ENCODE assay signal across 8 mouse cellular contexts in genomic region chr12:85287809-85288485, GRCm38 (mm10). TPM values are rescaled to one million over a fixed set of nuclear protein-coding genes. Genes with fewer than 3 reads are reported as not detected.
DNase-seq lines count a peak whose midpoint lies in the region; ATAC-seq and TF ChIP-seq lines count a peak whose summit lies in the region.

Acyp1 (minus strand) TSS chr12:85288438.

- H3K36me3 ChIP-seq in CH12.LX (replicated peaks in 1 of 2; ENCODE audit: control insufficient read depth in 1 of 2, insufficient read depth in 1 of 2, low read length in 1 of 2) = no peaks in the 10 kb centered on the region
- H3K36me3 ChIP-seq in forebrain, embryonic 13.5 days (ENCODE audit: poor library complexity, severe bottlenecking) = no peaks in the 10 kb centered on the region
- H3K36me3 ChIP-seq in megakaryocyte, embryonic 14.5 days (replicated peaks; ENCODE audit: low read length) = no peaks in the 10 kb centered on the region

- DNase-seq in CH12.LX (ENCODE audit: extremely low read depth) = no peak
- peak; percentile 34 for DNase-seq in heart, postnatal 25 days (ENCODE audit: low spot score)
- no peak for DNase-seq in left cerebral cortex, postnatal 14 days (ENCODE audit: low spot score in 2 of 2)
- peak; percentile 41 for DNase-seq in urinary bladder, adult 2 months (ENCODE audit: low spot score)
- DNase-seq in thymus, postnatal 10 days (ENCODE audit: low spot score in 2 of 2) = no peak

- intact Hi-C loops in heart, postnatal 25 days (cut with DNase I) = loop anchor here (5.0 kb wide), 1 partner anchor 66 kb away; no protein-coding TSS in a partner anchor
- intact Hi-C loops in left cerebral cortex, postnatal 14 days (cut with DNase I) = loop anchor here (5.0 kb wide), 1 partner anchor 121 kb away; no protein-coding TSS in a partner anchor

- peak within 1 kb of the TSS; percentile 57; the same call in 1 of the 2 replicates for H3K27ac ChIP-seq in CH12.LX (ENCODE audit: insufficient read depth, low read depth)
- no peak within 1 kb of the TSS for H3K27ac ChIP-seq in forebrain, embryonic 13.5 days

- no peak for TF ChIP-seq RAD21 in CH12.LX (IDR thresholded peaks at IDR 0.05; ENCODE audit: low read depth, low read length)

- TF ChIP-seq EP300 in CH12.LX (IDR thresholded peaks at IDR 0.05; ENCODE audit: low read length) = no peak

- H3K9ac ChIP-seq in CH12.LX (ENCODE audit: insufficient read depth, low read depth) = peak within 1 kb of the TSS; percentile 13; the same call in 1 of the 2 replicates
- H3K9ac ChIP-seq in forebrain, embryonic 13.5 days = peak within 1 kb of the TSS; percentile 59

- peak within 1 kb of the TSS; percentile 77 for H3K4me2 ChIP-seq in CH12.LX (ENCODE audit: insufficient read depth, low read depth, poor library complexity, severe bottlenecking)
- peak within 1 kb of the TSS; percentile 72 for H3K4me2 ChIP-seq in forebrain, embryonic 13.5 days

- dilution Hi-C loops in CH12.LX (cut with MboI; ENCODE audit: extremely low pct_ligation_motif_present, extremely low pct_unique_long_range_greater_than_20kb, low sequenced_read_pairs) = no loop called here

- no peak for TF ChIP-seq CTCF in CH12.LX (conservative IDR thresholded peaks at IDR 0.05 in 1 of 2, IDR thresholded peaks at IDR 0.05 in 1 of 2; ENCODE audit: low read depth in 2 of 2, low read length in 2 of 2)

- H3K9me3 ChIP-seq in CH12.LX (replicated peaks; ENCODE audit: low read length) = peaks cover 5% of the 10 kb centered on the region
- H3K9me3 ChIP-seq in forebrain, embryonic 13.5 days (replicated peaks) = no peaks in the 10 kb centered on the region
- H3K9me3 ChIP-seq in megakaryocyte, embryonic 14.5 days = 0 out of 2 replicates have a peak, but pooled peaks cover 3% of the 10 kb centered on the region

- peaks cover 13% of the 10 kb centered on the region for H3K27me3 ChIP-seq in CH12.LX (replicated peaks)
- no peaks in the 10 kb centered on the region for H3K27me3 ChIP-seq in forebrain, embryonic 13.5 days
- peaks cover 36% of the 10 kb centered on the region for H3K27me3 ChIP-seq in megakaryocyte, embryonic 14.5 days (replicated peaks)

- TF ChIP-seq POLR2A in CH12.LX (IDR thresholded peaks at IDR 0.05; ENCODE audit: low read depth, low read length) = no peak

- no peak for ATAC-seq in activated CD4-positive, CD25-positive, alpha-beta regulatory T cell, adult 4 months
- ATAC-seq in forebrain, embryonic 13.5 days = peak; percentile 65; the same call in 1 of the 2 replicates

- H3K4me1 ChIP-seq in CH12.LX (ENCODE audit: control insufficient read depth in 1 of 2, insufficient read depth in 2 of 2) = peaks cover 7 to 37% of the 10 kb centered on the region in 2 experiments; a peak in 3 of 4 replicates
- peaks cover 13% of the 10 kb centered on the region for H3K4me1 ChIP-seq in forebrain, embryonic 13.5 days
- H3K4me1 ChIP-seq in megakaryocyte, embryonic 14.5 days = peaks cover 21% of the 10 kb centered on the region

- 8% methylated on average over 21 of the region's 21 CpGs for WGBS in forebrain, embryonic 13.5 days

- H3K79me2 ChIP-seq in CH12.LX (replicated peaks; ENCODE audit: control insufficient read depth, extremely low read depth, insufficient read depth, poor library complexity, severe bottlenecking) = no peaks in the 10 kb centered on the region

- in situ Hi-C loops in CH12.LX (cut with MboI; ENCODE audit: low pct_ligation_motif_present, low pct_unique_long_range_greater_than_20kb, low sequenced_read_pairs) = no loop called here

- peak within 1 kb of the TSS in 2 of 3 experiments; percentile 13 to 44 for H3K4me3 ChIP-seq in CH12.LX (replicated peaks in 1 of 3; ENCODE audit: low read depth in 2 of 3, low read length in 2 of 3, poor library complexity in 1 of 3)
- H3K4me3 ChIP-seq in forebrain, embryonic 13.5 days = peak within 1 kb of the TSS; percentile 42
- peak within 1 kb of the TSS; percentile 91 for H3K4me3 ChIP-seq in megakaryocyte, embryonic 14.5 days (replicated peaks)

TF ChIP-seq in CH12.LX, 34 proteins besides CTCF, POLR2A, EP300 and RAD21:
- TF ChIP-seq UBTF (IDR thresholded peaks at IDR 0.05; ENCODE audit: low read depth, low read length) (no peak), CHD1 (IDR thresholded peaks at IDR 0.05; ENCODE audit: low read depth, low read length) (no peak), TCF12 (IDR thresholded peaks at IDR 0.05; ENCODE audit: low read depth, low read length) (no peak)

RNA-seq across cellular contexts. Expression of gene Acyp1, which starts in this region (rescaled TPM):
- total RNA-seq in CH12.LX (2012; rRNA removed) (22.7 and 27.5 TPM in 2 replicates), CH12.LX (2014; rRNA removed) (34.0 and 37.2 TPM in 2 replicates)
- polyA plus RNA-seq in CH12.LX (2012; ENCODE audit: insufficient read length, low read depth) = 10.7 and 15.3 TPM in 2 replicates
- 10 to 100 TPM; 47.4 to 52.5 TPM for polyA plus RNA-seq in activated CD4-positive, CD25-positive, alpha-beta regulatory T cell, adult 4 months (2017; shearing (Covaris generic))
- 69.2 and 75.7 TPM in 2 replicates for polyA plus RNA-seq in forebrain, embryonic 13.5 days (2015; fragmentation: Nextera tagmentation; extraction: Ambion mirVana)
- total RNA-seq in heart, postnatal 25 days (2021) = 10 to 100 TPM; 14.5 to 19.5 TPM
- 10 to 100 TPM; 35.2 to 35.5 TPM for total RNA-seq in left cerebral cortex, postnatal 14 days (2021)
- 29.0 TPM in 1 of 2 replicates, not detected in the other for polyA plus RNA-seq in megakaryocyte, embryonic 14.5 days (2012; ENCODE audit: insufficient read depth, low replicate concordance)
- 40.4 and 47.4 TPM in 2 replicates for polyA plus RNA-seq in urinary bladder, adult 2 months (2012; rRNA removed)

Comparison
In these comparisons a context has a peak if more than half of its experiments do, and no peak if none do; other contexts are left out.
1. DNase-seq: peak in heart, postnatal 25 days (single experiment) and urinary bladder, adult 2 months (single experiment); none in CH12.LX (single experiment), left cerebral cortex, postnatal 14 days (0 of 2) and thymus, postnatal 10 days (0 of 2).
2. H3K4me3 ChIP-seq: peak in every context shown above with its lines; median percentile 91 in megakaryocyte, embryonic 14.5 days; 42 in forebrain, embryonic 13.5 days; 28 in CH12.LX.